Mouse (Mus musculus) retina, postnatal 1 day (tissue): ENCODE measurements at regions not wholly inside any gene's neighbourhood (a gene's known extent, or its start where the extent isn't known, plus 50 kb on each side); places are given as distances from the start of the nearest gene placed in this dataset.
A peak's percentile ranks its signal among the peaks of the same experiment; 100 is the strongest.

ENCODE experiments used
- DNase-seq: peaks from one replicate; pipeline ENCODE4 v3.0.0-alpha.2; 2012

DNA sequence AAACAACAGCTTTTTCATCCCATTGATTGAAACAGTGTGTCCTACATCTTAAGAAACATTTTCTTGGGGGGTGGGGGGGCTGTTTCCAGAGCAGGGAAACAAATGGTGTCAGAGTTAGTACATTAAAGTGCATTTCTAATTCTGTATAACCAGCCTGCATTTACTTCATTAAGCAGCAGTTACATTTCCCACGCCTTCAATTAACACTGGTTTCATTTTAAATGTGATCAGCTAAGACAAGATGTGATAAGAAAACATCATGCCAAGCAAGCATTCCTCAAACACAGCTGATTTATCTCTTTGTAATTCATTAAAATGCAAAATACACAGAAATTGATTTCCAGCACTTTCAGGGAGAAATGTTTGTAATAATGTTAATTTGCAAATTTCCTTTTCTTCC lies 122.0 kb downstream of the Olfr1505 start:
- peak; percentile 17 for DNase-seq

DNA sequence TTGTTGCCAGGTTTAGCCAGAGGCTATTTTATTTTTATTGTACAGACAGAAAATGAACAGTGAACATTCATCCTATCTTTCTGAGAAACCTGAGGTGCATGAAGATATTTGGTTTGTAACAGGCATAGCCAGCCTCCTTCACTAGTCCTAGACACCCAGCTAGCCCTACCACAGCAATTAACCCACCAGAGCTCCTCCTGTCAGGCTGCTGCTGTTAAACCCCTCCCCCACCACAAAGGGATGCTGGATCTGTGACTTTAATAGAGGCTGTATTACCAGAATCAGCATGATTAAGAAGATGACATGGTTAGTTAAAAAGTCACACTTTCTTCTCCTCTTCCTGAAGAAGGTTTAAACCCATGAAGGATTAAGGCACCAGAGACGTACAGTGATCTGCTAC lies 122.5 kb downstream of the Olfr1505 start:
- peak; percentile 44 for DNase-seq

DNA sequence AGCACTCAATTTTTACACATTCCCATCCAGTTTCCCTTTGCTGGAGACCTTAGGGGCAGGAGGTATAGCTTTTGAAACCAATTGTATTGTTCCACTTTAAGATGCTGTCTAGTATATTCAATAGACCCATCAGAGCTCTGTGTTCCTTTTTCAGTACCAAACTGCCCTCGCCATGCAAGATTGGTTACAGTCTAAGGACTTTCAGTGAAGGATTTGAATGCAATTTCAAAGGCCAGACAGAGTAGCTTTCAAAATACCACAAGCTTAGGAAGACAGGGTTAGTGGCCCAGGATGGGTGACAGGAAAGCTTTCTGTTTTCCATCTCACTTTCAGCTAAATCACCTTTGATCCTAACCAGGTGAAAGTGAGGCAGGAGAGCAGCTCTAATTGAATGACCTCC lies 123.4 kb downstream of the Olfr1505 start:
- no peak for DNase-seq

DNA sequence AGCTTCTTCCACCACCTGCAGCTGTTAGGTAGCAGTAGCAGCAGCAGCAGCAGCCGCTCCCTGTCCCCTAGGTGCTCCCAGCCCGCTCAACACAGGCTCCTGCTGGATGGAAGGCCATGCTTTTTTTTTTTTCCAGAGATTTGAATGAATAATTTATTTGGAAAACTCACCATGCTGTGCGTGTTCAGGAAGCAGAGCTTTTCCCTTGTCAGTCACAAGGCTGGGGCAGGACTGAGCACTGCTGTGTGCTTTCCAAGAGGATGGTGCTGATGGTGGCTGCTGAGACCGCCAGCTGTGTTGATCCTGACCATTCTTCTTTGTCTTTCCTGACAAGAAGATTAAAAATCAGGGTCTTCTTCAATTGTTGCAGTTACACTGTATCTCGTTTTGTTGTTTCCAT lies 129.4 kb downstream of the Olfr1505 start:
- no peak for DNase-seq

DNA sequence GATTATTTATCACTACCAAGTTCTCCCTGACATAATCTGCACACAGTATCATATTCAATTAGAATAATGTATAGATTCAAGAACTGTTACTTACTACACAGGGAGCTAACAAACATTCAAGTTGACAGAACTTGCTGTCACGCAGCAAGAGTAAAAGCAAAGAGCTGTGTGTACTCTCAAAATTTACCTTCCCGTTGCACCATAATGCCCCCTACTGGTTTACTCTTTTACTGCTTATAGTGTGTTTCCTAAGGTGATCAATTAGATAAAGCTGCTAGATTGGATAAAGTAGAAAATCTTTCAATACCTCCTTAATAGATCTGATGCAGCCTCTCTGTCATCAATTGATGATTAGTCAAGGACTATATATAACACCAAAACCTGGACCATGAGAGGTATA lies 132.1 kb downstream of the Olfr1505 start:
- no peak for DNase-seq

DNA sequence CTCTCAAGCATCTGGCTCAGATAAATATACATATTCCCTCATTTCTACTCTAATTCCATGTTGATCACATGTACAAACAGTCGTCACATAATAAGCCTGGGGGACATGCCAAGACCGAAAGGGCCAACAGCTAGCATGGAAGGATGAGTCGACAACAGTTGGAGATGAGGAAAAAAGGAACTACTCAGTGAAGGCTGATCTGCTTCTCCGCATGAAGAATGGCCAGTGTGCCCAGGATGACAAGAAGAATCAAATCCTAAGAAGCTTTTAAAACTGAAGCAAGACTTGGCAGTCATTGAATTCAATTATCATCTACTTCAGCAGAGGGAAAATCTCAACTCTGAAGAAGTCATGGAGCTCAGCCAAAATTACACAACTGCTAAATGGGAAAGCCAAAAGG lies 138.7 kb downstream of the Olfr1505 start:
- DNase-seq, result no peak

DNA sequence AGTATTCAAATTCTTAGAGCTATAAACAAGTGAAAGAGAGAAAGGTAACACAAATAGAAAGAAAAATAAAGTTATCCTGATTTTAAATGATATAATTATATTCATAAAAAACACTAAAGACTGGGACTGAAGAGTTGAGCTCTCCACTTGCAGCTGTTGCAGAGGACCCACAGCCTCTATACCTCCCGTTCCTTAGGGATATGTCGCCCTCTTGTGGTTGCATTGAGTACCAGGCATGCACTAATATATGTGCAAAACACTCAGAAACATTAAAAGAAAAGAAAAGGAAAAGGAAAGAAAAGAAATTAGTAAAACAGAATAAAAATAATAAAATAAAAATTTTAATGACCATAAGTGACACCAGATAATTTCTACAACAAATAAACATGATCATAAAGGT lies 167.2 kb downstream of the Olfr1505 start:
- peak; percentile 43 for DNase-seq

DNA sequence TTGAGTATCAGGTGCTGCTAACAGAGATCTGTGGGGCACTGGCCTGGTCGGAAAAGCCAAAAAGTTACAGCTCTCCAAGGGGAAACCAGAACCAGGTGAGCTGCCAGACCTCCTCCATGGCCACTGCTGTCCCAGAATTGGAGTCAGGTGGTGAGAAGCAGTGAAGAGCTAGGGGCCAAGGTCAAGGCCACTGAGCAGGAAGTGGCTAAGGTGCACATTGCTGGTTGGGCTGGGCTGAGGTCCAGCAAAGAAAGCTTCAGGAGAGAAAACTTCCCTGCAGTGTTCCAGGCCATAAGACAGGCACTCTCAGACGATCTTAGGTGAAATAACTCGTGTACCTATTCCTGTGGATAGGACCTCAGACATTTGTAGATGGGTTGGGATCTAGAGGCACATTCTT lies 171.4 kb downstream of the Olfr1505 start:
- DNase-seq, result no peak

DNA sequence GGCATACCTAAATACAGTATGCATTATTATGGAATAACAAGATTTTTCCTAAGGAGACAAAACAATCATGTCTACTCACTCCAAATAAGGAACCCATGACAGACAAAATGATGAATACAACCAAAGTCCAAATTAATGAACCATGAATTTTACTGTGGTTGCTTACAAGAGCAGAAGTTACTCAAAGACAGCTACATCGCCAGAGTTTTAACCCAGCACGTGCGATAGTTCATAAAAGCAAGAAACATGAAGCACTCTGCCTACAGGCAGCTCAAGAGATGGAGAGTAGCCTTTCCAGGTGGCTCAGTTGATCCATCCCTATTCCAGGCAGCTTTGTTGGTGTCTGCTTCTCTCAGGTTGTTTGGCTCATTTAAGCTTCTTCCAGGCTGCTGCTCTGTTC lies 176.8 kb downstream of the Olfr1505 start:
- no peak for DNase-seq

DNA sequence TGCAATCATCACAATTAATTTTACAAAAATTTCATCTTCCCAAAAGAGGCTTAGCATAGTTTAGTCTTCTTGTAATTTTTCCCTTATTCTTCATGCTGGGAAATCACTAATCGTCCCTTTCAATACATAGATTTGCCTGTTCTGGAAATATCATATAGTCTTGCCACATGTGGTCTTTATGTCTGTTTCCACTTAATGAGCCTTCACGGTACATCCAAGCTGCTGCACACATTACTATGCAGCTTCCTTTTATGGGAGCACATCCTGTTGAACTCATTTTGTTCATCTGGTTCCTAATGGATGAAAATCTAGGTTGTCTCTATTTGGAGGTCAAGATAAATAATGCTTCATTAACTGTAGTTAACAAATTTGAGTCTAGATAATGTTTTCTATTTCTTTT lies 180.9 kb downstream of the Olfr1505 start:
- no peak for DNase-seq

DNA sequence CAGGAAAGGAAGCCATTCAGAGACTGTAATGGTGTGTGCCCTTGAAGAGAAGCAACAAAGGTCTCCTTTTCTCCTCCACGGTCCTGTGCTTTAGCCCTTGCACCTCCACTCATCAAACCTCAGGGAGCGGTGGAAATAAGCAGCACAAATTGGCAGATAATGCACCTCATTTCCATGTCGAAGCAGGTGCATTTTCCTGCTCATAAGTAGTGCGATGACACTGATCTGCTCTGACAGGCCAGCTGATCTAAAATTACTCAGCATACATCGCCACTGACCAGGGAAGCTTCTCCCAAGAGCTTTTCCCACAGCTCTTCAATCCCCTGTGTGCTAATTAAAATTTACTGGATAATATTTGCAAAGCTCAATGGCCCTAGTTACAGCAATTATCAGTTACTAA lies 182.9 kb downstream of the Olfr1505 start:
- peak; percentile 94 for DNase-seq

DNA sequence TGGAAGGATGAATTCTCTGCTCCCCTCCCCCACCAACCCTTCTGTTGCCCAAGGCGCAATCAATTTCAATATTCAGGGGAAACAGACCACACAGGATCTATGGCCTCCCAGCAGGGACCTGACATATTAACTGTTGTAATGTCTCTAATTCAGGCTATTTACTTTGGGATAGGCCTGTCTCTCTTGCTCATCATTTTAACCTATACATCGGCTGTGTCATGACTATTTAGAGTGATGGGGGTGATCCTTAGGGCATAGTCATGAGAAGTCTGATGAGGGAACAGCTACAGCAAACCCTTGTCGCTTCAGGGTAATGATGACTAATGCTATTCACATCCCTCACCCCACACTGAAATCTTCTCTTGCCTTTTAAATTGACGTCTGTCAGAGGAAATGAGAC lies 195.8 kb downstream of the Olfr1505 start:
- DNase-seq, result peak; percentile 68

DNA sequence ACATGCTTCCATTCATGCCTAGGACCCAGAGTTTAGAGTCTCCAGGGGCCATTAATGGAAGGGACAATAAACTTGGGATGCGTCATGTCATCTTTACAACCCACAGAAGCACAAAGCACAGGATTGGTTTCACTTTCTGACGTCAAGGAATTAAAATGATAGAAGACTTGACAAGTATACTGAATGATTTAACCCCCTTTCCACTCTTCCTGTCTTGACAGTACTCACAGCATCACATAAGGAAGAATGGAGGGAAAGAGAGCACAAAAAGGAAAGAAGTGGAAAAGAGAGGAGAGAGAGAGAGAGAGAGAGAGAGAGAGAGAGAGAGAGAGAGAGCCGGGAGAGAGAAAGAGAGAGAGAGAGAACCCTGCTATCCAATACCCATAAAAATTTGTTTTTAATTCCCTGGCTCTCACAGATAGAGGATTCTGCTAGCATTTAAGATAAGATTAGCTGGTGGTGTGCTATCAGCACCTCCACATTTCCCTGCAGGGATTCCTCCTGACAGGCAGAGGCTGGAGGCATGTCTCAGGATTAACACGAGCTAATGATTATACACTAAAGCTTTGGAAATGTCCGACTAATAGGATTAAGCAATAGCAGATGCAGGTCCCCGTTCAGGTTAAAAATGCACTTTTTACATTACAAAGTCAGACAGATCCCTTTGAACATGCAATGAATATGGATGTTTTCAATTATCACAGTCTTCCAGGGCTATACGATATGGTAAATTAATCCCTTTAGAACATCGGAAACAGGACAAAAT lies 210.2 kb downstream of the Olfr1505 start:
- peak; percentile 69 for DNase-seq

DNA sequence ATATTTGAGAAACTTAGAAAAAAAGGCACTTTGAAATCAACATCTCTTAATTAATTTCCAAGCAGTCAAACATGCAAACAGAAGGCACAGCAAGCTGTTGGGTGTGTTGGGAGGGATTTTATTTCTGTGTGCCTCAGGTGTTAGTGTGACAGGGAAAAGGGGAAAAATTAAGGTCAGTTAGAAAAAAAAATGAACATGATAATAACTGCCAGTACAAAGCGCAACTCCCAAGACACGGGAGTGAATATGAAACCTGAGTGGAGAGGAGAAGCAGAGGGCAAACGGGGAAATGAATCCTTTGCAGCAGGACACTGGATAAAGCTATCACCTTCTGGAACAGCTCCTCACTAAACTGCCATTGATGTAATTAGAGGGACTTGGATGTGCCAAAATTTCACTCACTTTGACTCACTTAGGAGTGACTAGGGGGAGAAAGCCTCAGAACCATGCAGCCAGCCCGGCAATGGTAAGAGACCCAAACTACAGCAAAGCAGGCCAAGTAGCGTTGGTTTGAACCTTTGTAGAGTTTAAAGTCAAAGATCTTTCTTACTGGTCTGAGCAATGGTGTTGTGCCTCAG lies 211.0 kb downstream of the Olfr1505 start:
- DNase-seq, result peak; percentile 10

DNA sequence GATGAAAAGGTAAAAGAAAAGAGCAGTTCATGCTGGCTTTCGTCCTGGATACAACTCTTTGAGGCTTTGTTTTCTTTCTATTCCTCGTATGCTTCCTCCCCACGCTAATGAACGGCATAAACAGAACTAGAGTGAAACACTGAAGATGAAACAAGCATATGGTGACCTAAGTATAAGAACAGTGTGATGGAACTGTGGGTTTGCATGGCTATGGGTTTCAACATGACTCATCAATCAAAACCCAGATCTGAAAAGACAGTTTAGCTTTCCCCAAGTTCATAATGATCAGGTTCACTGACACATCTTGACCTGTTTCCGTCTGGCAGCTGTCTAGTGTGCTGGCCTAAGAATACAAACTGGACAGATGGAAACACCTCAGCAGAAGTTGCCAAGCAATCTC lies 211.7 kb downstream of the Olfr1505 start:
- peak; percentile 17 for DNase-seq

DNA sequence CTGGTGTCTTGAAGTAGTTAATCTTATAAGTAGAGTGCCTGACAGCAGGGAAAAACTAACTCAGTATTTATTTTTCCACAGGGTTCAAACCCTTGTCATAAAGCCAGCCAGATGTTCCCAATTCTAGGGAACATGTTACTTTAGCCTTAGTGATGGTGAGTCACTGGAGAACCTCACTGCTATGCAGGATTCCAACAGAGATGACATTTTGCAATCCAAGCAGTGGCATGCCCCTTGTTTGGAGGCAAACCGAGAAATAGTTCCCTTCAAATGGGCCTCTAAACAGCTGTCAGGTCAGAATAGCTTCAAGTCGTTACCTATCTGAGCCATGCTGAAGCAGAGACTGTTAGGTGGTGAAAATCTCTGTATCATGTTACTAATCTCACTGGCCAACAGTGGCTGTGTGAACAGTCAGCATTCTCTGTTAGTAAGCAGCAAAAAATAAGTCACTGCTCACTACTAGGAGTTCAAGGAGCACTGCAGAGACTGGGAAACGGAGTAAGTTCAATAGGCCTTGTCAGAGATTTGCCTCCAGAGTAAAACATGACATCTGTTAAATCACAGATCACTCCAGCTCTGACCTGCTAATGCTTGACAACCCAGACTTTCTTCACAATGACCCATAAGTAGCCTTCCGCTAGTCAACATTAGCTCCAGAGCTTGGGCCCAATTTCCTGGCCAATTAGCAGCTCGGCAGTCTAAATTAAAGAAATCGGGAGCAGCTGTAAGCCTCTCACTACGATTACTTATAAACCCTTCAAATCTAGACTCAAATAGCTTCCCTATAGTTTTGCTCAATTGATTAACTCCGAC lies 215.3 kb downstream of the Olfr1505 start:
- peak; percentile 64 for DNase-seq

DNA sequence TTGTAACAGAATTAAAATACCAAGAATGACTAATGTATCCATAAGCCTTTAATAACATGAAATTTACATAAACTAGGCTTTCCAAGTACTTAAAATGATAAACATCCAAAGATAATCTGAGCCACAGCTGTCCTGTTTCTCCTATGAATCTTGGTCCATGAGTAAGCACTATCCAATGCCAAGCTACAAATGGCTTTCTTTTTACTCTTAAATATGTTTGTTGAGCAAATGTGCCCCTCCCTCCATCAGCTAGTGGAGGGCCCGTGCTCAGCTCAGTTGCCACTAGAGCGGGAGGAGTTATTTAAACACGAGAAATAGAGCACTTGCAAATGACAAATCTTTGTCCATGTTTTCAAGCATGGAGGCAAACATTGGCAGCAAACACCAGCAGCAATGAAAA lies 247.9 kb downstream of the Olfr1505 start:
- no peak for DNase-seq

DNA sequence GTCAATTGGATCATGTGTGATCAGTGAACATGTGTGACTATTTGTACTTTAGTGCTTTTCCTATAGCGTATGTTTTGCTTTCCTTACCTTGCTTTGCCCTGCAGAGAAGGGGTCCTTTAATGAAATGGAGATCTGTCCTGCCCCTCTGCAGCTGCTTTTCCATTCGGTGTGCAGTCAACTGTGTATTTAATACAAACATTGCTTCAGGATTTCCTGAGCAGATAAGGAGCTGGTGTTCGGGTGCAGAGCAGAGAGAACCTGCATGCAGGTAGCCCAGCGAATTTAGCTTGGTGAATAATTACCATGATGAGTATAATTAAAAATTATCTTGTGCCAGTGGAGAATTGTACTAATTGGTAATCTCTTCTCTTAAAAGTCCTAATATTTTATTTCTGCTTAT lies 249.4 kb downstream of the Olfr1505 start:
- no peak for DNase-seq

DNA sequence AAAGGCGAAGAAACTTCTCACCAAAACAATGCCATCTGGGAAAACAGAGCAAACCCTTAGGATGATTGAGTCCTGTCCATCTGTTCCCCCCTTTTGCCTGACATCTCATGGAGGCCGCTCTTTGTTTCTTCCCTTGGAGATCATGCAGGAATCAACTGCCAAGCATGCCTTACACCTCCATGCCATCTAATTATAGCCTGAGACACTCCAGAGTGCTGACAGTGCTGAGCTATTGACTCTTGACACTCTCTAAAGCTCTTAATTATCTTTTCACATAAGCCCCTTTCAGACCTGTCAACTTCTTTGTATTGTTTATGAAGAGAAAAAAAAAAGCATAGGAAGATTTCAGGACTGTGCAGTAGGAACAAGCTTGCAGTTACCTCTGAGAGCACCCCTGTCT lies 252.4 kb downstream of the Olfr1505 start:
- peak; percentile 58 for DNase-seq

DNA sequence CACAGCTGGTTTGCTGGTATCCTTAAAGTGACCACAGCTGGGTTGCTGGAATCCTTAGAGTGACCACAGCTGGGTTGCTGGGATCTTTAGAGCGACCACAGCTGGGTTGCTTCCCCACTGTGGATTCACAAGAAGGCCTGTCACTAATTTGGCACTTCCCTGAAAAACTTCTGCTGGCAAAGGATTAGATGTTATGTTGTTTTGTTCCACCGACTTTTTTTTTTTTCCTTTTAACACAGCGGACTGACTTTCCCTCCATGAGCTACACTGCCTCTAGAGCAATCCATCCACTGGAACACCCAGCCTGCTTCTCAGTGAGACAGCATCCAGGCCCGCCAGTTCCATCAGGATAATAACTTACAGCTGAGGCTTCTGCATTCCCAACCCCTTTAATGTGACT lies 266.9 kb downstream of the Olfr1505 start:
- no peak for DNase-seq

DNA sequence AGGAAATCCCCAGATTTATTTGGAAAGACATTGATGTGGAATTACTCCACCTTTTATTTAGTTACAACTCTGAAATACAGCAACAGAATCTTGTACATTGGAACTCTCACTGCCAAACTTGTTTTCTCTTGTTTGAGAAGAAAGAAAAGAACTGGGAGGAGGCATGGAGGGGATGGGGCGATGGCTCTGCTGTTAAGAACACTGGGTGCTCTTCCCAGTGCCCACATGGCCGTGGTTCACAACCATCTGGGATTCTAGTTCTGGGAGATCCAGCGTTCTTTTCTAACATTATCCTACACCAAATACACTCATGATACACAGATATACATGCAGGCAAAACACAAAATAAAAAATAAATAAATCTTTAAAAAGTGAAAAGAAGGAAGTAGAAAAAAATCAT lies 267.6 kb downstream of the Olfr1505 start:
- no peak for DNase-seq

DNA sequence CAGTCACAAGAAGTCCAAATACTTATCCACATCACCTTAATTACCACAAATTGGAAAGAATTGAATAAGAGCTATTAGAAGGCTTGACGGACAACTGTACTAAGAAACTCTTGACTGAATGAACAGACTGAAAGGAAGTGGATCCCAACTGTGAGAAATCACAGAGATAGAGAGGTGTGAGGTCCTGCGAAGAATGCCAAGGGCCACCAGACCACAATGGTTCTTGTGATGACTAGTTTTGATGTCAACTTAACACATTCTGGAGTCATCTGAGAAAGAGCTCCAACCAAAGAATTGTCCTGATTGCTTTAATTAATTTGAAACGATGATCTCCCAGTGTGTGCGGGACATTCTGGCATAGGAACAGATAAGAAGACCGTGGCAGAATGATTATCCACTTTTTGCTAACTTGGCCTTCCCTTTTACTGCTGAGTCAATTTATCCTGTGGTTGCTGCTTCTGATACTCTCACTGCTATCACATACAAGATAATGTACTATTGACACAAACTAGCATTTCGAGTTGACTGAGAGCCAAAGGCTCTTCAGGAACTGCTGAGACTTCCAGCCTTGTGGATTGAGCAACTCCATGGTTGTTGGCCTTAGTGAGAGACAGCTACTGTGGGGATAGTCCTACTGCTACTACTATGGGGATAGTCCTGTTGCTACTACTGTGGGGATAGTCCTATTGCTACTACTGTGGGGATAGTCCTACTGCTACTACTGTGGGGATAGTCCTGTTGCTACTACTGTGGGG lies 268.5 kb downstream of the Olfr1505 start:
- peak; percentile 68 for DNase-seq

DNA sequence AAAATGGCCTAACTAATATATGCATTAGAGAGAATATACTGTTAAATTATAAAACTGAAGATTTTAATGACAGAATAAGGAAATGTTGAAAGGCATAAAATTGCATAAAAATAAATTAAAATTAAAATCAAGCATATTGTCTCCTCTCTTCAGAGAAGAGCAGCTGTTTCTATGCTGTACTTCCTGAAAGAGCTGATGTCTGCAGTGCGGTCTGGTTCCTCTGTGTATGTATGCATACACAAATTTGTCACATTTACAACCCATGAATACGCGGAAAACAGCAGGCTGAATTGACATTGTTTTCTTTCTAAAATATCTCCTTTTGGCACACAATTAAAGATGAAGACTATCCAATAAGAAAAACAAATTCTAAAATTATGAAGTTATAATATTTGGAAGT lies 278.5 kb downstream of the Olfr1505 start:
- DNase-seq, result no peak
